Mouse (Mus musculus) C2C12 (cell line): ENCODE measurements around the gene Rrp36. TPM values are rescaled to one million over a fixed set of nuclear protein-coding genes. Genes with fewer than 3 reads are reported as not detected.

Source experiments
- H3K27me3 ChIP-seq: one replicate; pipeline ENCODE4 v1.6.1; 2011; ENCODE audit not compliant: control insufficient read depth, insufficient read depth, insufficient read length
- H3K36me3 ChIP-seq: one replicate; pipeline ENCODE4 v1.6.1; 2011; ENCODE audit not compliant: control insufficient read depth, insufficient read depth
- H3K4me3 ChIP-seq: one replicate; pipeline ENCODE4 v1.5.1; 2011; ENCODE audit warnings: mild to moderate bottlenecking, control low read depth; ENCODE audit not compliant: poor library complexity, insufficient read depth, severe bottlenecking
- H3K79me2 ChIP-seq: one replicate; pipeline ENCODE4 v1.6.1; 2011; ENCODE audit not compliant: control insufficient read depth, insufficient read depth
- H3K79me3 ChIP-seq: one replicate; pipeline ENCODE4 v1.6.1; 2011; ENCODE audit warnings: low read depth, control low read depth
- H3ac ChIP-seq: one replicate; pipeline ENCODE3; 2011; ENCODE audit warnings: low read depth; ENCODE audit not compliant: control insufficient read depth, insufficient read length
- CEBPB ChIP-seq: IDR thresholded peaks from one replicate; pipeline ENCODE4 v1.6.1; 2011; ENCODE audit warnings: low read depth, mild to moderate bottlenecking, control low read depth, moderate library complexity
- CTCF ChIP-seq: IDR thresholded peaks from one replicate; pipeline ENCODE4 v1.5.1; 2011; ENCODE audit not compliant: control insufficient read depth, insufficient read depth, insufficient read length
- FOSL1 ChIP-seq: IDR thresholded peaks from one replicate; pipeline ENCODE4 v1.8.0; 2011; ENCODE audit warnings: mild to moderate bottlenecking, low read length; ENCODE audit not compliant: poor library complexity, insufficient read depth, severe bottlenecking
- MAX ChIP-seq: IDR thresholded peaks from one replicate; pipeline ENCODE4 v1.6.1; 2011; ENCODE audit warnings: mild to moderate bottlenecking, control low read depth
- MYOD1 ChIP-seq: IDR thresholded peaks from one replicate; pipeline ENCODE4 v1.6.1; 2011; ENCODE audit warnings: low read depth; ENCODE audit not compliant: control insufficient read depth, insufficient read length
- MYOG ChIP-seq: IDR thresholded peaks from one replicate; pipeline ENCODE4 v1.6.1; 2011; ENCODE audit not compliant: control insufficient read depth, insufficient read length; ENCODE audit errors: extremely low read depth
- USF1 ChIP-seq: IDR thresholded peaks from one replicate; pipeline ENCODE4 v1.6.1; 2011; ENCODE audit warnings: low read depth, mild to moderate bottlenecking, control low read depth, moderate library complexity
- polyA plus RNA-seq: library from polyadenylated mRNA; unstranded; fragments of >200 nt; fragmentation: generic; extraction: Trizol; gene quantifications from one replicate; pipeline ENCODE4 v1.2.1, GENCODE M21; 2012; ENCODE audit warnings: missing spikeins

Gene Rrp36
- polyA plus RNA-seq, 1 experiment: 45.8 TPM

DNA sequence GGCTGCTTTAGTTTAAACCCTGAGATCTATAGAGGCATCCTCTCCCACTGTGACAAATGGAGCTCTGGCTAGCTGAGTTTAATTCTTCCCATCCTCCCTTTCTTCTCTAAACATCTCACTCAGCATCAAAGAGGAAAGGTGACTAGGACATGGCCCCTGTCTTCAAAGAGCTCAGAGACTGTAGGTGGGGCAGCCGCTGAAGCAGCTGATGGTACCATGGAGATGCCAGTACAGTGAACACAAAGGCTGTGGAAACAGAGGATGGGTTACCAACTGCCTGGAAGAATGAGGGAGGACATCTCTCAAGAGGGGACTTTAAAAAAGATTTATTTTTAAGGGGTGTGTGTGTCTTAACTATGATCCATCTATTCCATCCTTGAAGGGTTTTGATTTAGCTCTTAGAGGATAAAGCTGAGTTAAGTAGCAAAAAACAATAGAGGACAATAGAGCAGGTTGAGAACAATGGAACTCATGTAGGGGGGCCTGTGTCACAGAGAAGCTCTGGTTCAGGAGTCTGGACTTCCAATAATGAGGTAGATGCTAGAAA lies 20.4 kb upstream of the Rrp36 start:
- TF ChIP-seq MAX: no peak
- TF ChIP-seq USF1: no peak
- TF ChIP-seq MYOD1: no peak
- no peak for TF ChIP-seq CEBPB
- TF ChIP-seq FOSL1: no peak
- no peak for TF ChIP-seq MYOG
- peaks cover 84% of the 10 kb centered on the region for H3K79me2 ChIP-seq
- no peaks in the 10 kb centered on the region for H3K27me3 ChIP-seq
- H3K36me3 ChIP-seq: peaks cover 11% of the 10 kb centered on the region
- H3K79me3 ChIP-seq: peaks cover 47% of the 10 kb centered on the region
- H3ac ChIP-seq: no peak overlapping the region
- no peak overlapping the region for H3K4me3 ChIP-seq

DNA sequence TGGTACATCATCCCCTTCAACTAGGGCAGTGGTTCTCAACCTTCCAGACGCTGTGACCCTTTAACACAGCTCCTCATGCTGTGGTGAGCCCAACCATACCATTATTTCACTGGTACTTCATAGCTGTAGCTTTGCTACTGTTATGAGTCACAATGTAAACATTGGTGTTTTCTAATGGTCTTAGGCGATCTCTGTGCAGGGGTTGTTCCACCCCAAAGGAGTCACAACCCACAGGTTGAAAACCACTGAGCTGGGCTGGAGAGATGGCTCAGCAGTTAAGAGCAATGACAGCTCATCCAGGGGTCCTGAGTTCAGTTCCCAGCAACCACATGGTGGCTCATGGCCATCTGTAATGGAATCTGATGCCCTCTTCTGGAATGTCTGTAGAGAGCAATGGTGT lies 17.2 kb upstream of the Rrp36 start:
- Histone ChIP-seq H3K79me2 (peaks cover 62% of the 10 kb centered on the region), H3K4me3 (no peak overlapping the region), H3ac (no peak overlapping the region), H3K36me3 (peaks cover 19% of the 10 kb centered on the region), H3K27me3 (no peaks in the 10 kb centered on the region), H3K79me3 (peaks cover 35% of the 10 kb centered on the region)
- TF ChIP-seq FOSL1 (peak; percentile 48), MAX (peak; percentile 68), CEBPB (no peak)

- Histone ChIP-seq H3K4me3 (no peak overlapping the region), H3ac (no peak overlapping the region), H3K79me3 (peaks cover 34% of the 10 kb centered on the region), H3K27me3 (no peaks in the 10 kb centered on the region), H3K79me2 (peaks cover 55% of the 10 kb centered on the region), H3K36me3 (peaks cover 26% of the 10 kb centered on the region)
- TF ChIP-seq FOSL1 (no peak), CEBPB (no peak), MYOG (no peak), MAX (no peak), MYOD1 (no peak), USF1 (no peak), CTCF (no peak)
These were observed 16.5 kb upstream of the Rrp36 start for GRCm38 (mm10) chr17:46690665-46691064.

GRCm38 (mm10) chr17:46685913-46686312 lies 11.8 kb upstream of the Rrp36 start:
- TF ChIP-seq FOSL1 (no peak), CTCF (no peak), MYOG (no peak), MYOD1 (no peak), MAX (no peak)
- Histone ChIP-seq H3K79me3 (peaks cover 14% of the 10 kb centered on the region), H3K4me3 (no peak overlapping the region), H3K27me3 (no peaks in the 10 kb centered on the region), H3K36me3 (peaks cover 44% of the 10 kb centered on the region), H3K79me2 (peaks cover 35% of the 10 kb centered on the region), H3ac (no peak overlapping the region)

DNA sequence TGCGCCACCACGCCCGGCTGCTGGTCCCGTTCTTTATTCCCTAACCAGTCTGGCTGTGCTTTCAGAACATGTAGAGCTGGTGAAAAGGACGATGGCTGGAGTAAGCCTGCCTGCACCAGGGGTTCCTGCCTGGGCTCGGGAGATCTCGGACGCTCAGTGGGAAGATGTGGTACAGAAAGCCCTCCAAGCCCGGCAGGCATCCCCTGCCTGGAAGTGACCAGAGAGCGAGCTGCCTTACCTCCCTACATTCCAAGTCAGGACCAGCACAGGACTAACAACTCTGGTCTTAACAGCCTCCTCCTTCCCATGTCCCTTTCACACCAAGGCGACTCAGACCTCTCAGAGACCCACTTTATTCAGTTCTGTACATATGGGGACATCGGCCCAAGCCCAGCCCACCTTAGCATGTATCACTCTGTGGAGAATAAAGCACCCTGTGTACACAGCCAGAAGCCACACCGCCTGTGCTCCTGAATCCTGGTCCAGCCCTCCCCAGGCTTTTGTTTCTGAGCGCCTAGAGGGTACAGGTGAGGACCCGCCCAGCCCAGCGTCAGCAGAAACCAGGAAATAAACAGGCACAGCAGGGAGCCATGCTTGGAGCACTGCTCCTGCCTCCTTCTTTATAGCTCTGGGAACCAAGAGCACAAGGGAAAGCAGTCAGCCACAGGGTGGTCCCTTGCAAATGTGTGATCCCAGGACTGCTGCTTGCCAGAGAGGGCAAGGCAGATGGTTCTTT lies 8.7 kb upstream of the Rrp36 start:
- Histone ChIP-seq H3K36me3 (peaks cover 47% of the 10 kb centered on the region), H3K79me3 (peaks cover 19% of the 10 kb centered on the region), H3K27me3 (no peaks in the 10 kb centered on the region), H3K79me2 (peaks cover 40% of the 10 kb centered on the region), H3ac (no peak overlapping the region), H3K4me3 (no peak overlapping the region)
- TF ChIP-seq MYOD1: no peak

GRCm38 (mm10) chr17:46681466-46682118 lies 7.4 kb upstream of the Rrp36 start:
- Histone ChIP-seq H3K79me2 (peaks cover 47% of the 10 kb centered on the region), H3K36me3 (peaks cover 47% of the 10 kb centered on the region), H3ac (peak overlapping the region; percentile 60), H3K79me3 (peaks cover 19% of the 10 kb centered on the region), H3K27me3 (no peaks in the 10 kb centered on the region), H3K4me3 (peak overlapping the region; percentile 52)
- no peak for TF ChIP-seq FOSL1
- TF ChIP-seq MYOD1: no peak
- no peak for TF ChIP-seq MYOG
- no peak for TF ChIP-seq USF1
- TF ChIP-seq CEBPB: no peak
- no peak for TF ChIP-seq MAX
- TF ChIP-seq CTCF: no peak
